Mouse (Mus musculus): ENCODE measurements around the gene Map1b. TPM values are rescaled to one million over a fixed set of nuclear protein-coding genes. Genes with fewer than 3 reads are reported as not detected.

Map1b gene
- polyA plus RNA-seq, 1 experiment from 2014 or later: 460 TPM

GRCm38 (mm10) chr13:99474108-99474507, 42.2 kb downstream of the Map1b start:
- no peaks in the 10 kb centered on the region for H3K27me3 ChIP-seq (ENCODE audit: poor library complexity, severe bottlenecking)
- WGBS: 93% methylated on average over 7 of the region's 7 CpGs
- H3K36me3 ChIP-seq (replicated peaks): peaks cover 49% of the 10 kb centered on the region
- no peaks in the 10 kb centered on the region for H3K9me3 ChIP-seq
- peaks cover 52% of the 10 kb centered on the region for H3K4me1 ChIP-seq
- peak overlapping the region; percentile 86; the same call in 1 of the 2 replicates for H3K27ac ChIP-seq
- H3K4me3 ChIP-seq: no peak overlapping the region
- no peak for DNase-seq (ENCODE audit: extremely low spot score, low spot score)

- Histone ChIP-seq H3K27ac (no peak overlapping the region), H3K36me3 (replicated peaks) (peaks cover 46% of the 10 kb centered on the region), H3K27me3 (ENCODE audit: poor library complexity, severe bottlenecking) (no peaks in the 10 kb centered on the region), H3K4me1 (peaks cover 70% of the 10 kb centered on the region), H3K9me3 (no peaks in the 10 kb centered on the region), H3K4me3 (no peak overlapping the region)
- DNase-seq (ENCODE audit: extremely low spot score, low spot score): no peak
- 92% methylated on average over 9 of the region's 9 CpGs for WGBS
Observed at GRCm38 (mm10) chr13:99472028-99472427, 44.3 kb downstream of the Map1b start.

- Histone ChIP-seq H3K36me3 (replicated peaks) (peaks cover 46% of the 10 kb centered on the region), H3K4me3 (no peak overlapping the region), H3K4me1 (peaks cover 68% of the 10 kb centered on the region), H3K27me3 (ENCODE audit: poor library complexity, severe bottlenecking) (no peaks in the 10 kb centered on the region), H3K27ac (no peak overlapping the region), H3K9me3 (no peaks in the 10 kb centered on the region)
- no peak for DNase-seq (ENCODE audit: extremely low spot score, low spot score)
- WGBS: 72% methylated on average over 7 of the region's 7 CpGs
Observed at GRCm38 (mm10) chr13:99470084-99470483, 46.3 kb downstream of the Map1b start.

- Histone ChIP-seq H3K36me3 (replicated peaks) (peaks cover 51% of the 10 kb centered on the region), H3K4me3 (no peak overlapping the region), H3K9me3 (no peaks in the 10 kb centered on the region), H3K4me1 (peaks cover 63% of the 10 kb centered on the region), H3K27ac (no peak overlapping the region), H3K27me3 (ENCODE audit: poor library complexity, severe bottlenecking) (no peaks in the 10 kb centered on the region)
- DNase-seq (ENCODE audit: extremely low spot score, low spot score): no peak
- 82% methylated on average over 2 of the region's 2 CpGs for WGBS
Observed at GRCm38 (mm10) chr13:99468267-99468666, 48.1 kb downstream of the Map1b start.

GRCm38 (mm10) chr13:99466811-99467315, 49.5 kb downstream of the Map1b start:
- no peaks in the 10 kb centered on the region for H3K9me3 ChIP-seq
- H3K36me3 ChIP-seq (replicated peaks): peaks cover 52% of the 10 kb centered on the region
- H3K4me1 ChIP-seq: peaks cover 63% of the 10 kb centered on the region
- DNase-seq (ENCODE audit: extremely low spot score, low spot score): no peak
- H3K27ac ChIP-seq: peak overlapping the region; percentile 58
- no peak overlapping the region for H3K4me3 ChIP-seq
- WGBS: 69% methylated on average over 6 of the region's 6 CpGs
- H3K27me3 ChIP-seq (ENCODE audit: poor library complexity, severe bottlenecking): no peaks in the 10 kb centered on the region

- peak overlapping the region; percentile 58 for H3K27ac ChIP-seq
- no peaks in the 10 kb centered on the region for H3K27me3 ChIP-seq (ENCODE audit: poor library complexity, severe bottlenecking)
- 58% methylated on average over 2 of the region's 2 CpGs for WGBS
- no peaks in the 10 kb centered on the region for H3K9me3 ChIP-seq
- DNase-seq (ENCODE audit: extremely low spot score, low spot score): no peak
- H3K36me3 ChIP-seq (replicated peaks): peaks cover 53% of the 10 kb centered on the region
- peaks cover 63% of the 10 kb centered on the region for H3K4me1 ChIP-seq
- no peak overlapping the region for H3K4me3 ChIP-seq
Observed at GRCm38 (mm10) chr13:99466064-99466463, 50.3 kb downstream of the Map1b start.

- Histone ChIP-seq H3K4me3 (no peak overlapping the region), H3K4me1 (peaks cover 50% of the 10 kb centered on the region), H3K9me3 (no peaks in the 10 kb centered on the region), H3K27ac (no peak overlapping the region), H3K36me3 (replicated peaks) (peaks cover 53% of the 10 kb centered on the region), H3K27me3 (ENCODE audit: poor library complexity, severe bottlenecking) (no peaks in the 10 kb centered on the region)
- DNase-seq (ENCODE audit: extremely low spot score, low spot score): no peak
- 77% methylated on average over 4 of the region's 4 CpGs for WGBS
Observed at GRCm38 (mm10) chr13:99464551-99464950, 51.8 kb downstream of the Map1b start.

GRCm38 (mm10) chr13:99461886-99462285, 54.5 kb downstream of the Map1b start:
- H3K36me3 ChIP-seq (replicated peaks): peaks cover 58% of the 10 kb centered on the region
- no peak overlapping the region for H3K4me3 ChIP-seq
- no peak overlapping the region for H3K27ac ChIP-seq
- no peak for DNase-seq (ENCODE audit: extremely low spot score, low spot score)
- H3K9me3 ChIP-seq: no peaks in the 10 kb centered on the region
- peaks cover 29% of the 10 kb centered on the region for H3K4me1 ChIP-seq
- no peaks in the 10 kb centered on the region for H3K27me3 ChIP-seq (ENCODE audit: poor library complexity, severe bottlenecking)
- 93% methylated on average over 4 of the region's 4 CpGs for WGBS

- peak overlapping the region; percentile 51; the same call in 1 of the 2 replicates for H3K27ac ChIP-seq
- H3K4me3 ChIP-seq: no peak overlapping the region
- H3K4me1 ChIP-seq: peaks cover 22% of the 10 kb centered on the region
- H3K27me3 ChIP-seq (ENCODE audit: poor library complexity, severe bottlenecking): no peaks in the 10 kb centered on the region
- WGBS: 95% methylated on average over 4 of the region's 4 CpGs
- H3K9me3 ChIP-seq: no peaks in the 10 kb centered on the region
- no peak for DNase-seq (ENCODE audit: extremely low spot score, low spot score)
- peaks cover 71% of the 10 kb centered on the region for H3K36me3 ChIP-seq (replicated peaks)
Observed at GRCm38 (mm10) chr13:99459612-99460011, 56.7 kb downstream of the Map1b start.

- Histone ChIP-seq H3K4me1 (peaks cover 17% of the 10 kb centered on the region), H3K4me3 (no peak overlapping the region), H3K36me3 (replicated peaks) (peaks cover 70% of the 10 kb centered on the region), H3K9me3 (no peaks in the 10 kb centered on the region), H3K27me3 (ENCODE audit: poor library complexity, severe bottlenecking) (no peaks in the 10 kb centered on the region), H3K27ac (peak overlapping the region; percentile 51; the same call in 1 of the 2 replicates)
- WGBS: 89% methylated on average over 12 of the region's 12 CpGs
- DNase-seq (ENCODE audit: extremely low spot score, low spot score): no peak
Observed at GRCm38 (mm10) chr13:99458658-99459386, 57.5 kb downstream of the Map1b start.

GRCm38 (mm10) chr13:99454977-99455376, 61.4 kb downstream of the Map1b start:
- H3K27ac ChIP-seq: no peak overlapping the region; the same call in 1 of the 2 replicates
- H3K36me3 ChIP-seq (replicated peaks): peaks cover 58% of the 10 kb centered on the region
- H3K9me3 ChIP-seq: no peaks in the 10 kb centered on the region
- 91% methylated on average over 7 of the region's 7 CpGs for WGBS
- no peak for DNase-seq (ENCODE audit: extremely low spot score, low spot score)
- no peak overlapping the region for H3K4me3 ChIP-seq
- H3K27me3 ChIP-seq (ENCODE audit: poor library complexity, severe bottlenecking): no peaks in the 10 kb centered on the region
- peaks cover 33% of the 10 kb centered on the region for H3K4me1 ChIP-seq

GRCm38 (mm10) chr13:99452444-99452843, 63.9 kb downstream of the Map1b start:
- 93% methylated on average over 3 of the region's 3 CpGs for WGBS
- Histone ChIP-seq H3K9me3 (no peaks in the 10 kb centered on the region), H3K27me3 (ENCODE audit: poor library complexity, severe bottlenecking) (no peaks in the 10 kb centered on the region), H3K4me1 (peaks cover 53% of the 10 kb centered on the region), H3K27ac (no peak overlapping the region), H3K4me3 (no peak overlapping the region), H3K36me3 (replicated peaks) (peaks cover 54% of the 10 kb centered on the region)
- no peak for DNase-seq (ENCODE audit: extremely low spot score, low spot score)

GRCm38 (mm10) chr13:99451276-99451675, 65.1 kb downstream of the Map1b start:
- Histone ChIP-seq H3K4me1 (peaks cover 62% of the 10 kb centered on the region), H3K4me3 (no peak overlapping the region), H3K9me3 (no peaks in the 10 kb centered on the region), H3K27me3 (ENCODE audit: poor library complexity, severe bottlenecking) (no peaks in the 10 kb centered on the region), H3K27ac (no peak overlapping the region; the same call in 1 of the 2 replicates), H3K36me3 (replicated peaks) (peaks cover 52% of the 10 kb centered on the region)
- WGBS: 89% methylated on average over 5 of the region's 5 CpGs
- DNase-seq (ENCODE audit: extremely low spot score, low spot score): no peak

Data from forebrain, embryonic 10.5 days (tissue).